Comparison of ENCODE assay signal across 29 mouse cellular contexts in genomic region chr5:32176800-32177199, GRCm38 (mm10). TPM values are rescaled to one million over a fixed set of nuclear protein-coding genes. Genes with fewer than 3 reads are reported as not detected.
"Had no signal": no experiment of that assay in that cellular context is flagged by ENCODE, and none has a peak within 500 bp of the region (broad histone marks: within the 10 kb centered on the region; RNA-seq: fewer than 3 reads in every experiment).

No protein-coding gene starts in this region.

- H3K4me2 ChIP-seq: embryonic facial prominence, embryonic 12.5 days; embryonic facial prominence, embryonic 13.5 days; embryonic facial prominence, embryonic 15.5 days; forebrain, embryonic 13.5 days; forebrain, embryonic 15.5 days had no signal

- H3K9me3 ChIP-seq: embryonic facial prominence, embryonic 10.5 days; embryonic facial prominence, embryonic 12.5 days; embryonic facial prominence, embryonic 13.5 days; embryonic facial prominence, embryonic 15.5 days; forebrain, embryonic 10.5 days; forebrain, embryonic 13.5 days; forebrain, embryonic 15.5 days had no signal

- H3K4me3 ChIP-seq: embryonic facial prominence, embryonic 10.5 days; embryonic facial prominence, embryonic 12.5 days; embryonic facial prominence, embryonic 13.5 days; embryonic facial prominence, embryonic 15.5 days; erythroblast, embryonic 14.5 days; forebrain, embryonic 10.5 days; forebrain, embryonic 13.5 days; forebrain, embryonic 15.5 days; gastrocnemius, adult 2 months; heart, adult 2 months had no signal

- ATAC-seq: forebrain, embryonic 13.5 days; forebrain, embryonic 14.5 days; forebrain, embryonic 15.5 days; forebrain, embryonic 16.5 days; forebrain, postnatal 0 days had no signal

- DNase-seq: cerebellum, adult 9-10 months; cerebellum, adult 9-11 months; cerebellum, postnatal 10 days; cerebellum, postnatal 14 days; cerebellum, postnatal 25 days; cerebellum, postnatal 36 days; embryo, embryonic 11 days; forebrain, postnatal 0 days; gastrocnemius, adult 2 months; gastrocnemius, postnatal 10 days; gastrocnemius, postnatal 14 days; gastrocnemius, postnatal 25 days; gastrocnemius, postnatal 36 days; heart, adult 11 months; heart, adult 18-20 months; heart, adult 2 months had no signal

- H3K9ac ChIP-seq: embryonic facial prominence, embryonic 12.5 days; embryonic facial prominence, embryonic 13.5 days; embryonic facial prominence, embryonic 15.5 days; forebrain, embryonic 13.5 days; forebrain, embryonic 15.5 days; forebrain, postnatal 0 days had no signal

- H3K36me3 ChIP-seq: embryonic facial prominence, embryonic 10.5 days; embryonic facial prominence, embryonic 12.5 days; embryonic facial prominence, embryonic 13.5 days; embryonic facial prominence, embryonic 15.5 days; forebrain, embryonic 10.5 days; forebrain, embryonic 15.5 days had no signal

- H3K27me3 ChIP-seq: embryonic facial prominence, embryonic 12.5 days; embryonic facial prominence, embryonic 13.5 days; embryonic facial prominence, embryonic 15.5 days; forebrain, embryonic 13.5 days; forebrain, embryonic 15.5 days had no signal

- H3K4me1 ChIP-seq: embryonic facial prominence, embryonic 10.5 days; embryonic facial prominence, embryonic 12.5 days; embryonic facial prominence, embryonic 13.5 days; embryonic facial prominence, embryonic 15.5 days; forebrain, embryonic 13.5 days; forebrain, embryonic 15.5 days had no signal

- H3K27ac ChIP-seq: embryonic facial prominence, embryonic 10.5 days; embryonic facial prominence, embryonic 12.5 days; embryonic facial prominence, embryonic 13.5 days; embryonic facial prominence, embryonic 15.5 days; forebrain, embryonic 10.5 days; forebrain, embryonic 13.5 days; forebrain, embryonic 15.5 days; gastrocnemius, adult 2 months; heart, adult 2 months had no signal

RNA-seq across cellular contexts. Expression of gene Plb1, which starts 55.7 kb away (rescaled TPM):
- total RNA-seq: common myeloid progenitor, adult 5-6 weeks; granulocyte monocyte progenitor cell, adult 5-6 weeks had no signal
- polyA plus RNA-seq: embryonic facial prominence, embryonic 11.5 days; forebrain, embryonic 13.5 days; forebrain, embryonic 15.5 days had no signal
